Mouse (Mus musculus) forebrain, postnatal 0 days (tissue): ENCODE results near the gene Vax2. TPM values are rescaled to one million over a fixed set of nuclear protein-coding genes. Genes with fewer than 3 reads are reported as not detected.

Experiments
- ATAC-seq: fragments of 200-750 bp; cut with Nextera tagmentation; 2 replicates; pipeline ENCODE4 v1.8.0; 2017; ENCODE audit warnings: mild to moderate bottlenecking, moderate library complexity
- DNase-seq: peaks from one replicate; pipeline ENCODE4 v3.0.0-alpha.2; 2015
- H3K27ac ChIP-seq: fragments of 300-500 bp; sonication (generic); 2 replicates; pipeline ENCODE4 v1.5.1; 2014; ENCODE audit warnings: low read depth, mild to moderate bottlenecking, antibody characterized with exemption, low read length, moderate library complexity, mixed read lengths
- H3K27me3 ChIP-seq: fragments of 300-500 bp; sonication (generic); 2 replicates; pipeline ENCODE4 v1.6.1; 2014; ENCODE audit warnings: mild to moderate bottlenecking, low read length, mixed read lengths; ENCODE audit not compliant: insufficient read depth
- H3K36me3 ChIP-seq: fragments of 300-500 bp; sonication (generic); 2 replicates; pipeline ENCODE4 v1.6.1; 2014; ENCODE audit warnings: mild to moderate bottlenecking, moderate library complexity; ENCODE audit not compliant: insufficient read depth
- H3K4me1 ChIP-seq: fragments of 300-500 bp; sonication (generic); 2 replicates; pipeline ENCODE4 v1.6.1; 2014; ENCODE audit warnings: antibody characterized with exemption; ENCODE audit not compliant: insufficient read depth
- H3K4me2 ChIP-seq: fragments of 300-500 bp; sonication (generic); 2 replicates; pipeline ENCODE4 v1.6.1; 2014; ENCODE audit warnings: low read depth, mild to moderate bottlenecking, moderate library complexity
- H3K4me3 ChIP-seq: fragments of 300-500 bp; sonication (generic); 2 replicates; pipeline ENCODE4 v1.5.1; 2014; ENCODE audit warnings: low read depth, low read length, mixed read lengths
- H3K9ac ChIP-seq: fragments of 300-500 bp; sonication (generic); 2 replicates; pipeline ENCODE4 v1.6.1; 2014; ENCODE audit warnings: mild to moderate bottlenecking
- H3K9me3 ChIP-seq: fragments of 300-500 bp; sonication (generic); 2 replicates; pipeline ENCODE4 v1.6.1; 2016; ENCODE audit warnings: low read length
- CTCF ChIP-seq: sonication (generic); IDR thresholded peaks from 2 replicates; pipeline ENCODE4 v1.5.1; 2016; ENCODE audit warnings: antibody characterized with exemption, control low read depth, low read depth
- WGBS: fragments of 180-500 bp; shearing (Covaris S2); extraction: QIAGEN DNeasy Blood & Tissue Kit; methylation state at CpG from one replicate; pipeline ENCODE4 v1.1.7; 2014; 5-methylcytosine and 5-hydroxymethylcytosine counted together
- polyA plus RNA-seq: library from polyadenylated mRNA; unstranded; fragments of >200 nt; fragmentation: Nextera tagmentation; extraction: Ambion mirVana; gene quantifications from 2 replicates; pipeline ENCODE4 v1.2.1, GENCODE M21; 2015
- total RNA-seq: library from RNA; depleted of rRNA; stranded (reverse); fragments of >200 nt; gene quantifications from 2 replicates; pipeline ENCODE4 v1.2.3, GENCODE M21; 2014

Gene Vax2
- total and polyA plus RNA-seq, 2 experiments from 2014 or later: not detected

DNA sequence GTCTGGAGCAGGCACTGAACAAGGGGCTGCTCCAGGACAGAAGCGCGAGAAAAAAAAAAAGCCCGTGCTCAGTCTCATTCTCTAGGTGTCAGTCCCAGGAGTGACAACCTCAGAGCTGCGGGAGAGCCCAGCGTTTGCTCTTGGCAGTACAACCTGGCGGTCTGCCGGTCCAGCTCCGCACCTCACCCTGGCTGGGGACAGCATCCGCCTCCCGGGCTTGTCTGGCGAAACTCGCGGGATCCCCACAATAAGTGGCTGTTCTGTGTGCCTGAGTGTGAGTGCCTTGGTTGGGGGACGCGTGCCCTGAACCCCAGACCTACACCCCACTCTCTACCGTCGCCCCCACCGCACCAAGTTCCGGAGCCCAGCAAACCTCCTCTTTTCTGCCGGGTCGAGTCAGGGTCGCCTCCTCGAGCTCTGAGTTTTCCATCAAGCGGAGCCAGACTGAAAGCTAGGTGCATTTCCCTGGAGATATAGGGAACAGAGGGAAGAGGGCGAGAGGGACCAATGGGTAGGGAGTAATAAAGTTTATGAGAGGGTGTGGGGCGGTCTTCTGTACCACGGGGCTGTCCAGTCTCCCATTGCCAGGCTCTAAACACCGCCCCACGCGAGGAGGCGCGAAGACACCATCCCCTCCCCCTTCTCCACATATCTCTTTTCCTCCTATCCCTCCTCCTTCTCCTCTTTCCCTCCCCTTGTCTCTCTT is 550 bp upstream of the Vax2 start:
- Histone ChIP-seq H3K4me3 (peak overlapping the region; percentile 30), H3K36me3 (no peaks in the 10 kb centered on the region), H3K27ac (no peak overlapping the region), H3K9ac (no peak overlapping the region), H3K27me3 (peaks cover 97% of the 10 kb centered on the region), H3K4me2 (peak overlapping the region; percentile 49), H3K9me3 (no peaks in the 10 kb centered on the region), H3K4me1 (peaks cover 9% of the 10 kb centered on the region)
- DNase-seq: no peak
- 1% methylated on average over 31 of the region's 32 CpGs for whole genome bisulfite sequencing
- no peak for TF ChIP-seq CTCF
- ATAC-seq: 0 out of 2 replicates have a peak, but pooled peaks have one; percentile 25

DNA sequence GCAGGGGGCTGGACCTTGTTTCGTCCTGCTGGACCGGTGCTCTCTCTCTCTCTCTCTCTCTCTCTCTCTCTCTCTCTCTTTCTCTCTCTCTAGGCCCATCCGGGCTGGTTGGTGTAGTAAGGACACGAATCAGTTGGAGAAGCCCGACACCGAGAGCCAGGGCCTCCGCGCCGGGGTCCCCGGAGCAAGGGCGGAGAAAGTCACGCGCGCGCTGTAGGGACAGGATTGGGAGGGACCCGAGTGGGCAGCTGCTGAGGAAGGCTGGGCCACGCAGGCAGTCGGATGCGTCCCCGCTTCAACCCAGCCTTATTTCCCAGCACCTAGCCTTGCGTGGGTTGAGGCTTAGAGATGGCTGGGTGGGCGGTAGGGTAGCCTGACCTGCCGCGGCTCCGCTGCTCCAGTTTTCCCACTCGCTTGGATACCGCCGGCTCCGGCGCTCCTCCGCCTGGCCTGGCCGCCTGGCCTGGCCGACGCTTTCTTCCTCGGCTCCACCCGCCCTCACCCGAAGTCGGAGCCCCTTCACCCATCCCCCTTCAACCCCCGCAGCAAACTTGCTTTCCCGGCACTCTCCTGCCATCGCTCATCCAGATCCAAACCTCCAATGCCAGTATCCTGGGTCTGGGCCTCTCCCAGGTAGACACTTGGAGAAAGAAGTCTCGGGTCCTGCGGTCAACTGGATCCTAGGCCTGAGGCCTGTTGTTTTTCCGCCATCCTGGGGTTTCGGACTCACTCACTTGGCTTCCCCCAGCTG is 836 bp downstream of the Vax2 start:
- 3% methylated on average over 45 of the region's 45 CpGs for WGBS
- DNase-seq: no peak
- H3K4me3 ChIP-seq: peak overlapping the region; percentile 30
- no peaks in the 10 kb centered on the region for H3K9me3 ChIP-seq
- H3K4me1 ChIP-seq: peaks cover 9% of the 10 kb centered on the region
- H3K36me3 ChIP-seq: no peaks in the 10 kb centered on the region
- peak overlapping the region; percentile 49 for H3K4me2 ChIP-seq
- peaks cover 94% of the 10 kb centered on the region for H3K27me3 ChIP-seq
- ATAC-seq: peak; percentile 17; the same call in 1 of the 2 replicates
- H3K9ac ChIP-seq: no peak overlapping the region
- no peak overlapping the region for H3K27ac ChIP-seq
- no peak for TF ChIP-seq CTCF

DNA sequence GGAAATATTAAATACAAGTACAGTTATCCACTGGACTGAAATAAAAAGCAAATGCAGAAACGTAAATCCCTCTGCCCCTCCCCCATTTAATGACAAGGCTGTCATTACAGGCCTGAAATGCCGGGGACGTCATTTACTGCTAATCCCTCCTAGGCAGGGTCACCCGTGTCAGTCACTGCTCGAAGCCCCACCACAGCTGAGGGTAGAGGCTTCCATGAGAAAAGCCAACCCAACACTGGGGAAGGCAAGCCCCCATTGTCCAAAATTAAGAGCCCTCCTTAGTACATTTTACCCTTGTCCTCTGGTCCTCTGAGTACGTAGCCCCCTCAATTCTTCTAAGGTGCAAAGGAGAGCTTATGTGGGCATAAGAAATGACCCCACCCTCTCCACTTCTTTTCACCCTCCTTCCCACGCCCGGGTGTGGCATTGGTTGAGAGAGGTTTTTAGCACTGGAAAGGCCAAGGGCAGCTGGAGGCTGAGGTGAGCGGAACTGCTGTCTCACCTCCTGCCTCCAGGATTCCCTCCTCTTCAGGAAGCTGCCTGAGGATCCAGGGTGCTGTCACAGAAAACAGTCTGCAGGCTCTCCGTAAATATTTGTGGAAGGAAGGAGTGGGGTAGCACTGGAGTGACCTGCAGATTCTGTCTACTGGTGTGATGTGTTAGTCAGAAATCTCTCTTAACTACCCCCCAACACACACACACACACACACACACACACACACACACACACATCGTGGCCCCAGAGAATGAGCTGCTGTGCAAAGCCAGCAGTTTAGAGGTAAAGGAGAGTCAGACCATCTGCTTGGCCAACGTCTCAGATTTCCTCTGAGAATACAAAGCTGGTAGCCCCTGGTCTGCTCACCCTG is 2.4 kb downstream of the Vax2 start:
- ATAC-seq (no peak), DNase-seq (no peak)
- H3K4me3 ChIP-seq: no peak overlapping the region
- peaks cover 95% of the 10 kb centered on the region for H3K27me3 ChIP-seq
- H3K27ac ChIP-seq: no peak overlapping the region
- H3K9ac ChIP-seq: no peak overlapping the region
- H3K4me2 ChIP-seq: no peak overlapping the region
- H3K4me1 ChIP-seq: peaks cover 9% of the 10 kb centered on the region
- no peak for TF ChIP-seq CTCF
- no peaks in the 10 kb centered on the region for H3K36me3 ChIP-seq
- H3K9me3 ChIP-seq: no peaks in the 10 kb centered on the region
- 4% methylated on average over 12 of the region's 12 CpGs for WGBS

DNA sequence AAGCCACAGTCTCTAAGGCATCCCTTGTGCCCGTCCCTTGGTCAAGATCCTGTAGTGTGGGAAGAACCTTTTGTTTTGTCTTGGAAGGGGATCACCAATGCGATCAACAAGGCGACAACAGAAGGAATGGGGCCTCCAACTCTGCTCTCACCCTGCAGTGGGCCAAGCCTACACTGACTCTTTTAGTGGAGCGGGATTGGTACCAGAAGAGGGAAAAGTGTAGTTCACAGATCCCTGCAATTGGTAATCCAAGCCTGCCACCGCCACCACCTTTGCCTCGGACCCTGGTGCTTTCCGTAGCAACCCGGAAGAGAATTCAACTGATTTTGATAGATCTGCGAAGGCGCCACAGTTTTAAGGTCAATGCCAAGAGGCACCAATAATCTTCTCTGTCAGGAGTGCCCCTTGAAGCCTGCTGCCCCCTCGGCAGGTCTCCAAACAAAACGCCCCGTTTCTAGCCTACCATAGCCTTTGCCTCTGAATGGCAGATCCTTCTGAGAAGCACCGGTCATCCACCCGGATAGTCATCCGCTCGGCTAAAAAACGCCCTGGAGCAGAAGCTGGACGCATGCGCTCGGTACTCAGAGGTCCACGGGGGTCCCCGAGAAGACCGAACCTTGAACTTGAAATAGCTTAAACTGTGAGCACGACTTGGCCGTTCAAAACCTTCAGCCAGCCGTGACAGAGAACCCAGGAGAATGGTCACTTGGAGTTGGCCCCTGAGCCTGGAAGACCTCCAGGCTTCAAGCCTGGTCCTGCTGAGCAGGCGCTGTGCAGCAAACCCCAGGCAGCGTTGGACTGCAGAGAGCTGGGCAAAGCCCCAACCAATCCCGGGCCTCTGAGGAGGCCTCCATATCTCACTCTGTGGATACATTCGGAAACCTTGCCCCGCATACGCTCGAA is 3.4 kb downstream of the Vax2 start:
- Histone ChIP-seq H3K4me3 (no peak overlapping the region), H3K4me1 (peaks cover 9% of the 10 kb centered on the region), H3K27me3 (peaks cover 95% of the 10 kb centered on the region), H3K9ac (no peak overlapping the region), H3K27ac (no peak overlapping the region), H3K9me3 (no peaks in the 10 kb centered on the region), H3K4me2 (no peak overlapping the region), H3K36me3 (no peaks in the 10 kb centered on the region)
- 2% methylated on average over 34 of the region's 34 CpGs for WGBS
- TF ChIP-seq CTCF: no peak
- DNase-seq: peak; percentile 52
- no peak for ATAC-seq

DNA sequence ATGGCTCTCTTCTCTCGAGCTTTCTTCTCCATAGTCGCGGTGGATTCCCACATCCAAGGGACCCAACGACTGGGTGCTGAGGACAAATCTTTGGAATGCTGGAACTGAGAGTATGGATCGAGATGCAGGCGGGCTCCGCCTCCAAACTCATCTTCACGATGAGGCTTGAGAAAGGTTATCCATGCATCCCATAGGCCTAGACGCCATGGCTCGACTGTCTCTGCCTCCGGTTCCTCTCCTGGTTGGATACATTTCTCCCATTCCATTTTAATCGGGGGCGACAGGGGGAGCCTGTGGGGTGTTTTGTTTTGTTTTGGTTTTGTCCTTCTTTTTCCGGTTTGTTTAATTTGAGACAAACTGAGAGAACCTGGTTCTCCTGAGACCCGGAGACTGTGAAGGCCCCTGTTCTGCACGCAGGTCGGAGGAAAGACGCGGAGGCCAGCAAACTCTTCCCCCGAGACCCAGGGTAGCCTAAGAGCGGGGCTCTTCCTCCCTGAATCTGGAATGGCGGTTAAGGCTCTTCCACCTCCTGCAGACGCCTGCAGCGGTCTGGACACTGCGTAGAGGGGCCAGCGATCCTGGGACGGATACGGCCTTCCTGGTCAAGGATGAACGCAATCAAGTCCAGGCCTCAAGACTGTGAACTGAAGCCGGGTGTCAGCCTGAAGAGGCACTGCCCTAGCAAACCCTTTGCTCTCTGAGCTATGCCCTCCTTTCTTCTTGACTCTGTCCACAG is 4.6 kb downstream of the Vax2 start:
- TF ChIP-seq CTCF: no peak
- Histone ChIP-seq H3K36me3 (no peaks in the 10 kb centered on the region), H3K9ac (no peak overlapping the region), H3K9me3 (no peaks in the 10 kb centered on the region), H3K4me2 (no peak overlapping the region), H3K4me1 (peaks cover 9% of the 10 kb centered on the region), H3K27ac (no peak overlapping the region), H3K27me3 (peaks cover 95% of the 10 kb centered on the region), H3K4me3 (no peak overlapping the region)
- peak; percentile 56 for DNase-seq
- ATAC-seq: no peak
- WGBS: 3% methylated on average over 30 of the region's 30 CpGs
